Mouse (Mus musculus) myocyte (in vitro differentiated cells): Measurements from ENCODE around the gene Phlpp2. TPM values are rescaled to one million over a fixed set of nuclear protein-coding genes. Genes with fewer than 3 reads are reported as not detected.

Experiments
- H3K27me3 ChIP-seq: one replicate; pipeline ENCODE4 v1.6.1; 2011; ENCODE audit not compliant: control insufficient read depth, insufficient read depth, insufficient read length
- H3K36me3 ChIP-seq: one replicate; pipeline ENCODE4 v1.6.1; 2011; ENCODE audit not compliant: control insufficient read depth, insufficient read depth
- H3K4me2 ChIP-seq: one replicate; pipeline ENCODE4 v1.6.1; 2011; ENCODE audit warnings: low read depth, control low read depth
- H3K4me3 ChIP-seq: one replicate; pipeline ENCODE4 v1.5.1; 2011; ENCODE audit warnings: mild to moderate bottlenecking, control low read depth, moderate library complexity
- H3K79me2 ChIP-seq: one replicate; pipeline ENCODE4 v1.6.1; 2011; ENCODE audit not compliant: control insufficient read depth, insufficient read depth
- H3ac ChIP-seq: one replicate; pipeline ENCODE4 v1.6.1; 2011; ENCODE audit not compliant: control insufficient read depth, insufficient read length
- CEBPB ChIP-seq: IDR thresholded peaks from 2 replicates; pipeline ENCODE4 v1.6.1; 2011; ENCODE audit warnings: mild to moderate bottlenecking, moderate library complexity; ENCODE audit not compliant: poor library complexity, insufficient read depth, severe bottlenecking
- E2F4 ChIP-seq: IDR thresholded peaks from one replicate; pipeline ENCODE4 v1.6.1; 2011; ENCODE audit warnings: mild to moderate bottlenecking, control low read depth, moderate library complexity; ENCODE audit not compliant: insufficient read depth
- MAX ChIP-seq: IDR thresholded peaks from one replicate; pipeline ENCODE4 v1.6.1; 2011; ENCODE audit warnings: low read depth, mild to moderate bottlenecking, control low read depth
- MYOD1 ChIP-seq, 3 experiments: IDR thresholded peaks; one replicate each; pipeline ENCODE4 v1.6.1; 2011; ENCODE audit warnings: control low read depth in 2 of 3, low read depth in 2 of 3, mild to moderate bottlenecking in 2 of 3, moderate library complexity in 1 of 3; ENCODE audit not compliant: insufficient read length in 2 of 3, control insufficient read depth in 1 of 3
- MYOG ChIP-seq, 3 experiments: IDR thresholded peaks; one replicate each; pipeline ENCODE4 v1.6.1; 2011; ENCODE audit warnings: control low read depth in 2 of 3, low read depth in 2 of 3, mild to moderate bottlenecking in 2 of 3; ENCODE audit not compliant: insufficient read length in 2 of 3, control insufficient read depth in 1 of 3, insufficient read depth in 1 of 3
- POLR2A ChIP-seq: IDR thresholded peaks from one replicate; pipeline ENCODE4 v1.6.1; 2011; ENCODE audit warnings: low read depth, mild to moderate bottlenecking, control low read depth, moderate library complexity; ENCODE audit not compliant: insufficient read length
- POLR2AphosphoS2 ChIP-seq: IDR thresholded peaks from one replicate; pipeline ENCODE4 v1.6.1; 2011; ENCODE audit warnings: low read depth, control low read depth; ENCODE audit not compliant: insufficient read length
- REST ChIP-seq: IDR thresholded peaks from one replicate; pipeline ENCODE4 v1.6.1; 2011; ENCODE audit warnings: mild to moderate bottlenecking, control low read depth, moderate library complexity; ENCODE audit not compliant: insufficient read depth, insufficient read length
- SRF ChIP-seq: IDR thresholded peaks from one replicate; pipeline ENCODE4 v1.6.1; 2011; ENCODE audit warnings: low read depth; ENCODE audit not compliant: control insufficient read depth, insufficient read length
- TCF12 ChIP-seq: IDR thresholded peaks from one replicate; pipeline ENCODE4 v1.6.1; 2011; ENCODE audit warnings: mild to moderate bottlenecking, control low read depth; ENCODE audit not compliant: poor library complexity, insufficient read depth, severe bottlenecking
- TCF3 ChIP-seq: IDR thresholded peaks from one replicate; pipeline ENCODE4 v1.6.1; 2011; ENCODE audit warnings: low read depth, control low read depth; ENCODE audit not compliant: insufficient read length
- USF1 ChIP-seq: IDR thresholded peaks from one replicate; pipeline ENCODE4 v1.6.1; 2011; ENCODE audit warnings: low read depth, mild to moderate bottlenecking, control low read depth, moderate library complexity
- polyA plus RNA-seq: library from polyadenylated mRNA; unstranded; fragments of >200 nt; fragmentation: generic; extraction: Trizol; gene quantifications from one replicate; pipeline ENCODE4 v1.2.1, GENCODE M21; 2012; ENCODE audit warnings: missing spikeins

The Phlpp2 gene
- polyA plus RNA-seq, 1 experiment: 1.7 TPM

GRCm38 (mm10) chr8:109864798-109865197 lies 3.5 kb upstream of the Phlpp2 start:
- TF ChIP-seq SRF: no peak
- TF ChIP-seq USF1: no peak
- TF ChIP-seq POLR2AphosphoS2: no peak
- no peak for TF ChIP-seq TCF3
- TF ChIP-seq TCF12: no peak
- no peak for TF ChIP-seq MAX
- TF ChIP-seq MYOD1 (IDR thresholded peaks at IDR 0.05; ENCODE audit: control insufficient read depth in 1 of 3, insufficient read length in 2 of 3, low read depth in 2 of 3): no peak
- no peak for TF ChIP-seq REST
- no peak for TF ChIP-seq CEBPB
- TF ChIP-seq E2F4: no peak
- TF ChIP-seq POLR2A: no peak
- TF ChIP-seq MYOG (IDR thresholded peaks at IDR 0.05; ENCODE audit: control insufficient read depth in 1 of 3, insufficient read depth in 1 of 3, insufficient read length in 2 of 3, low read depth in 2 of 3): no peak
- no peak overlapping the region for H3ac ChIP-seq
- H3K4me3 ChIP-seq: no peak overlapping the region
- no peak overlapping the region for H3K4me2 ChIP-seq
- H3K36me3 ChIP-seq: peaks cover 31% of the 10 kb centered on the region
- no peaks in the 10 kb centered on the region for H3K79me2 ChIP-seq
- no peaks in the 10 kb centered on the region for H3K27me3 ChIP-seq

DNA sequence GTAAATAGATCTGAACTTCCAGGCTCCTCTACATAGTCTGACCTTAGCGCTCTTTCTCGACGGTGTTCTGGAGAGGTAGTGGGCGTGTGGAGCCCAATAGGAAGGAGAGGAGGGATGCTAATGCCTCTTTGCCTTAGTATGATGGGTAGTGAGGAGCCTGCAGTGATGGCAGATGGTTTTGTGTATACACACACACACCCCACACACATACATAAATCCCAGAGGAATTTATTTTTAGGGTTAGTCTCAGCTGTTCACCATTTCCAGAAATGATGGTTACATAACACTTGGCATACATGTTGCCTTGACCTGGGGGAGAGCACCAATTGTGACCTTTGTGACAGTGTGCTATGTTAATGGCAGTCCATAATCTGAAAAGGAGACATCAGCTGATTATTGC lies 2.8 kb upstream of the Phlpp2 start:
- H3K4me2 ChIP-seq: no peak overlapping the region
- no peak overlapping the region for H3K4me3 ChIP-seq
- no peaks in the 10 kb centered on the region for H3K79me2 ChIP-seq
- H3ac ChIP-seq: no peak overlapping the region
- TF ChIP-seq MYOG (IDR thresholded peaks at IDR 0.05; ENCODE audit: control insufficient read depth in 1 of 3, insufficient read depth in 1 of 3, insufficient read length in 2 of 3, low read depth in 2 of 3) (no peak), E2F4 (no peak), CEBPB (no peak), POLR2A (no peak), SRF (no peak), USF1 (no peak), POLR2AphosphoS2 (no peak), TCF12 (no peak), MAX (no peak), REST (no peak), MYOD1 (IDR thresholded peaks at IDR 0.05; ENCODE audit: control insufficient read depth in 1 of 3, insufficient read length in 2 of 3, low read depth in 2 of 3) (no peak), TCF3 (no peak)
- peaks cover 24% of the 10 kb centered on the region for H3K36me3 ChIP-seq
- no peaks in the 10 kb centered on the region for H3K27me3 ChIP-seq

GRCm38 (mm10) chr8:109866690-109867089 lies 1.7 kb upstream of the Phlpp2 start:
- Histone ChIP-seq H3K79me2 (no peaks in the 10 kb centered on the region), H3K4me3 (no peak overlapping the region), H3K36me3 (peaks cover 14% of the 10 kb centered on the region), H3K4me2 (no peak overlapping the region), H3ac (no peak overlapping the region), H3K27me3 (no peaks in the 10 kb centered on the region)
- TF ChIP-seq MYOG (IDR thresholded peaks at IDR 0.05; ENCODE audit: control insufficient read depth in 1 of 3, insufficient read depth in 1 of 3, insufficient read length in 2 of 3, low read depth in 2 of 3): no peak
- no peak for TF ChIP-seq USF1
- TF ChIP-seq REST: no peak
- no peak for TF ChIP-seq E2F4
- no peak for TF ChIP-seq POLR2A
- no peak for TF ChIP-seq TCF3
- TF ChIP-seq TCF12: no peak
- no peak for TF ChIP-seq SRF
- no peak for TF ChIP-seq CEBPB
- TF ChIP-seq POLR2AphosphoS2: no peak
- no peak for TF ChIP-seq MYOD1 (IDR thresholded peaks at IDR 0.05; ENCODE audit: control insufficient read depth in 1 of 3, insufficient read length in 2 of 3, low read depth in 2 of 3)
- no peak for TF ChIP-seq MAX

- Histone ChIP-seq H3K4me3 (peak overlapping the region; percentile 27), H3K27me3 (no peaks in the 10 kb centered on the region), H3ac (peak overlapping the region; percentile 83), H3K36me3 (no peaks in the 10 kb centered on the region), H3K4me2 (peak overlapping the region; percentile 81), H3K79me2 (peaks cover 5% of the 10 kb centered on the region)
- no peak for TF ChIP-seq MYOD1 (IDR thresholded peaks at IDR 0.05; ENCODE audit: control insufficient read depth in 1 of 3, insufficient read length in 2 of 3, low read depth in 2 of 3)
- no peak for TF ChIP-seq E2F4
- no peak for TF ChIP-seq POLR2AphosphoS2
- TF ChIP-seq CEBPB: no peak
- TF ChIP-seq POLR2A: peak; percentile 26
- no peak for TF ChIP-seq REST
Measured at GRCm38 (mm10) chr8:109868680-109869361, 479 bp downstream of the Phlpp2 start.
